Mouse (Mus musculus) liver, adult 2 months (tissue): ENCODE measurements around the gene Ppp1r13b.

Source experiments
- CTCF ChIP-seq: fragments of 200-500 bp; IDR thresholded peaks from 2 replicates; pipeline ENCODE4 v1.5.1; 2011; ENCODE audit warnings: low read depth, low read length, control low read depth
- POLR2A ChIP-seq: fragments of 200-500 bp; IDR thresholded peaks from 2 replicates; pipeline ENCODE4 v1.6.1; 2011; ENCODE audit warnings: low read length, control low read depth; ENCODE audit not compliant: insufficient read depth; ENCODE audit errors: extremely low read depth

DNA sequence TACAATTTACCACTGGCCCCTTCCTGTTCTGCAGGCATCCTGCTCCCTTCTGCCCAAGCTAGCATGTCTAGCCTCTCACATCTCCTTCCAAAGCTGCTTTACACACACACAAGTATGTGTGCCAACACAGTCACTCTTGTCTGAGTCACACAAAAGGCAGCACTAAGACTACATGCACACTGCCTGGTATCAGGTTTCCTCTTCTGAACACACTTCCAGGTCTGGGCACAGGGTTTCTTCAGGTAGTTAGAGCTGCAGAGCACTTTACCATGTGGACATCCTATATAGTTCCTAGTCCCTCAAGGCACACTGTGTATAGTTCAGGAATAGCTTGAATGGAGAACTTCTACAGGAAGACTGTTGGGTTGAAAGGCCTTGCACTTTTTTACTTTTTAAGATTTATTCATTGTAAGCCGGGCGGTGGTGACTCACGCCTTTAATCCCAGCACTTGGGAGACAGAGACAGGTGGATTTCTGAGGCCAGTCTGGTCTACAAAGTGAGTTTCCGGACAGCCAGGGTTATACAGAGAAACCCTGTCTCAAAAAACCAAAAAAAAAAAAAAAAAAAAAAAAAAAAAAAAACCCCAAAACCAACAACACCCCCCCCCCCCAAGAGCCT, 43.6 kb downstream of the Ppp1r13b start:
- TF ChIP-seq POLR2A: no peak
- no peak for TF ChIP-seq CTCF
